Mouse (Mus musculus): ENCODE measurements around the gene Enox1. TPM values are rescaled to one million over a fixed set of nuclear protein-coding genes. Genes with fewer than 3 reads are reported as not detected.

Enox1 gene
- polyA plus RNA-seq, 1 experiment from 2014 or later = 18.3 TPM

DNA sequence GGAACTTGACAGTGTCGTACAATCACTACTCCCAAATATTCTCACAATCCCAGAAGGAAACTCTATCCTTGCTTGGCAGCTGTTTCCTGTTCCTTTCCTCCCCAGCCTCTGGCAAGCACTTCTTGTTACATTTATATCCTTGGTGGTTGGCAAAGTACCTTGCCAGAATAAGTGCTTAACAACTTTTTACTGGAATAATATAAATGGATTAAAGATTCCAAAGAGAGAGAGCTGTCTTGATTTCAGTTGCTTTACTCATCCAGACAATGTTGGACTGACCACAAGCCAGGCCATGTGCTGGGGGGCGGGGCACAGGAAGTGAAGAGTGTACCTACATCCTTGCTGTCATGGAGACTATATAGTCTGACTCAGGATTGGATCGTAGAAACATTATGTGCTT, 189.7 kb downstream of the Enox1 start:
- ATAC-seq (ENCODE audit: low FRiP score) = no peak
- WGBS = 91% methylated on average over 3 of the region's 3 CpGs
- Histone ChIP-seq H3K4me3 (ENCODE audit: low read depth, low read length) (no peak overlapping the region), H3K27ac (ENCODE audit: low read depth, low read length) (no peak overlapping the region), H3K4me2 (replicated peaks; ENCODE audit: low read depth, low read length) (no peak overlapping the region), H3K9ac (ENCODE audit: low read depth, low read length) (no peak overlapping the region), H3K9me3 (ENCODE audit: control insufficient read depth, low read length) (no peaks in the 10 kb centered on the region), H3K4me1 (replicated peaks; ENCODE audit: control insufficient read depth, insufficient read depth, low read length) (no peaks in the 10 kb centered on the region), H3K27me3 (ENCODE audit: control insufficient read depth, insufficient read depth, low read length) (no peaks in the 10 kb centered on the region), H3K36me3 (ENCODE audit: control insufficient read depth, insufficient read depth, low read length) (no peaks in the 10 kb centered on the region)
- DNase-seq (ENCODE audit: low spot score) = no peak

DNA sequence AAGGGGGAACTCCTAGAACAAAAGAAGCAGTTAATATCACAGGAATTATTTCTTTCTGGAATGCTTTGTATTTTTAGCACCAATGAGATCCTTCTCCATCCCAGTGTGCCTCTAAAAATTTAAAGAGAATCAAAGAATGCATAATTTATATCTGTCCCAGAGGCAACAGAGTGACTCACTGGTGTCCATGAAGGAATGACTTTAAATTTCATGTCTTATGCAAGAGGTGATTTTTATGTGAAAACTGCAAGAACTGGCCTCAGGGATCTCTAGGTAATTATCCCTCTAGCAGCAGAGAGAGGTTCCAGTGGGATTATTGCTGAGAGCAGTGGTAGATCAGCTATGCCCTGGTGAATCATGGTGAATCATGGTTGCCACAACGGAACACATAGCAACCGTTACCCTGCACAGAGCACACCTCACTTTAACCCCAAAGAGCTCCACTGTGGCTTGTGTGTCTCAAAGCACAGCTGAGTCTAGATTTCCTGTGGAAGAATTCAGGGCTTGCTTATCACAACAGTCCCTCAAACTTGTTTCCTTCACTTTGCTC, 195.3 kb downstream of the Enox1 start:
- no peak overlapping the region for H3K9ac ChIP-seq (ENCODE audit: low read depth, low read length)
- DNase-seq (ENCODE audit: low spot score) = no peak
- no peak overlapping the region for H3K4me2 ChIP-seq (replicated peaks; ENCODE audit: low read depth, low read length)
- no peaks in the 10 kb centered on the region for H3K36me3 ChIP-seq (ENCODE audit: control insufficient read depth, insufficient read depth, low read length)
- no peaks in the 10 kb centered on the region for H3K4me1 ChIP-seq (replicated peaks; ENCODE audit: control insufficient read depth, insufficient read depth, low read length)
- no peak for ATAC-seq (ENCODE audit: low FRiP score)
- no peaks in the 10 kb centered on the region for H3K9me3 ChIP-seq (ENCODE audit: control insufficient read depth, low read length)
- WGBS = 81% methylated on average over 2 of the region's 2 CpGs
- no peak overlapping the region for H3K4me3 ChIP-seq (ENCODE audit: low read depth, low read length)
- no peaks in the 10 kb centered on the region for H3K27me3 ChIP-seq (ENCODE audit: control insufficient read depth, insufficient read depth, low read length)
- H3K27ac ChIP-seq (ENCODE audit: low read depth, low read length) = no peak overlapping the region

DNA sequence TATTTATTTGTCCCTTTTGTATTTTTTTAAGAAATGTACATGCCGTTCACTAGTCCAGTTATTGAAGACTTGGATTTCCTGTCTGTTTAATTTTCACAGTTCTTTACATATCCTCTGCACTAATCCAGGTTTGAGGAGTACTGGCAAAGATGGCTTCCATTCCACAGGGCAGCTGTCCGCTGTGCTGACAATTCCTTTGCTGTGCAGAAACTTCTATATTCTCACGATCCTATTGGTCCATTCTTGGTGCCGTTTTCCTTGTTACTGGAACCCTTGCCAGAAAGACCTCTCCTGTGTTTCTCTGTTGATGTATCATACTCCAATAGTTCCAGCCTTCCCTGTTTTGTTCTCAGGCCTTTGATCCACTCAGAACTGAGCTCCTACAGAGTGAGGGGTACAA, 206.1 kb downstream of the Enox1 start:
- H3K9ac ChIP-seq (ENCODE audit: low read depth, low read length) = no peak overlapping the region
- DNase-seq (ENCODE audit: low spot score) (no peak), ATAC-seq (ENCODE audit: low FRiP score) (no peak)
- H3K9me3 ChIP-seq (ENCODE audit: control insufficient read depth, low read length) = no peaks in the 10 kb centered on the region
- WGBS = 88% methylated on average over 4 of the region's 4 CpGs
- no peak overlapping the region for H3K4me2 ChIP-seq (replicated peaks; ENCODE audit: low read depth, low read length)
- no peak overlapping the region for H3K27ac ChIP-seq (ENCODE audit: low read depth, low read length)
- no peaks in the 10 kb centered on the region for H3K36me3 ChIP-seq (ENCODE audit: control insufficient read depth, insufficient read depth, low read length)
- H3K27me3 ChIP-seq (ENCODE audit: control insufficient read depth, insufficient read depth, low read length) = no peaks in the 10 kb centered on the region
- H3K4me3 ChIP-seq (ENCODE audit: low read depth, low read length) = no peak overlapping the region
- no peaks in the 10 kb centered on the region for H3K4me1 ChIP-seq (replicated peaks; ENCODE audit: control insufficient read depth, insufficient read depth, low read length)

DNA sequence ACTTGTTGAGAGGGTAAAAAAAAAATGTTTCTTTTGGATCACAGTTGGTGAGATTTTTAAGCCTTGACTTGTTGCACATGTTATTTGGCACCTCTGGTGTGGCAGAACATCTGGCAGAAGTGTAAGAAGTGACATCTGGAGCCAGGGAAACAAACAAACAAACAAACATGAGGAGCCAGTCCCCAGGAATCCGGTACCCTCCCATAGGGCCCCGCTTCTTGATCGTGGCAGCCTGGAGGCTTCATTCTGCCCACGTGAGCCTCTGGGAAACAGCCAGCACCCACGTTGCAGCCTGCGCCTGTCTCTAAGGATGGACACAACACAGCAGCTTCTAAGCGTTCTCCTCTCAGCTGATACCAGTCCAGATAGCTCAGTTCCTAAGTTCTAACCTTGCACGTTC, 211.8 kb downstream of the Enox1 start:
- H3K9me3 ChIP-seq (ENCODE audit: control insufficient read depth, low read length) = no peaks in the 10 kb centered on the region
- 80% methylated on average over 8 of the region's 8 CpGs for WGBS
- no peaks in the 10 kb centered on the region for H3K36me3 ChIP-seq (ENCODE audit: control insufficient read depth, insufficient read depth, low read length)
- no peaks in the 10 kb centered on the region for H3K27me3 ChIP-seq (ENCODE audit: control insufficient read depth, insufficient read depth, low read length)
- H3K4me3 ChIP-seq (ENCODE audit: low read depth, low read length) = no peak overlapping the region
- H3K27ac ChIP-seq (ENCODE audit: low read depth, low read length) = no peak overlapping the region
- no peak for DNase-seq (ENCODE audit: low spot score)
- ATAC-seq (ENCODE audit: low FRiP score) = no peak
- no peak overlapping the region for H3K4me2 ChIP-seq (replicated peaks; ENCODE audit: low read depth, low read length)
- no peaks in the 10 kb centered on the region for H3K4me1 ChIP-seq (replicated peaks; ENCODE audit: control insufficient read depth, insufficient read depth, low read length)
- no peak overlapping the region for H3K9ac ChIP-seq (ENCODE audit: low read depth, low read length)

DNA sequence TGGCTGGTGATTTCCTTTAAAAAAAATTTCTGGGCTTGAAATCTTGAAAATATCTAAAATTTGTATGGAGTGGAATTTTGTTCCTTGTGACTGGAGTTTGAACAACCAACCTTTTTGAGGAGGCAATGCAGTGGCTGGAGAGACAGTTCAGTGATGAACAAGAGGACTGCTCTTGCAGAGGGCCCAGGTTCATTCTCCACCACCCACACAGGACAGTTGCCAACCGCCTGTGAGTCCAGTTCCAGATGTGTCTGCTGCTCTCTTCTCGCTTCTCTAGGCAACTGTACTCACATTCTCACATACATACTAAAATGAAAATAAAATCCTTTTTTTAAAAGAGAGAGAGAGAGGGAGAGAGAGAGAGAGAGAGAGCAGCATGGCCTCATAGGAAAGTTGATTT, 212.5 kb downstream of the Enox1 start:
- Histone ChIP-seq H3K9me3 (ENCODE audit: control insufficient read depth, low read length) (no peaks in the 10 kb centered on the region), H3K4me1 (replicated peaks; ENCODE audit: control insufficient read depth, insufficient read depth, low read length) (no peaks in the 10 kb centered on the region), H3K9ac (ENCODE audit: low read depth, low read length) (no peak overlapping the region), H3K4me3 (ENCODE audit: low read depth, low read length) (no peak overlapping the region), H3K27ac (ENCODE audit: low read depth, low read length) (no peak overlapping the region), H3K27me3 (ENCODE audit: control insufficient read depth, insufficient read depth, low read length) (no peaks in the 10 kb centered on the region), H3K36me3 (ENCODE audit: control insufficient read depth, insufficient read depth, low read length) (no peaks in the 10 kb centered on the region), H3K4me2 (replicated peaks; ENCODE audit: low read depth, low read length) (no peak overlapping the region)
- no peak for DNase-seq (ENCODE audit: low spot score)
- no peak for ATAC-seq (ENCODE audit: low FRiP score)
- 86% methylated on average over 2 of the region's 2 CpGs for WGBS

DNA sequence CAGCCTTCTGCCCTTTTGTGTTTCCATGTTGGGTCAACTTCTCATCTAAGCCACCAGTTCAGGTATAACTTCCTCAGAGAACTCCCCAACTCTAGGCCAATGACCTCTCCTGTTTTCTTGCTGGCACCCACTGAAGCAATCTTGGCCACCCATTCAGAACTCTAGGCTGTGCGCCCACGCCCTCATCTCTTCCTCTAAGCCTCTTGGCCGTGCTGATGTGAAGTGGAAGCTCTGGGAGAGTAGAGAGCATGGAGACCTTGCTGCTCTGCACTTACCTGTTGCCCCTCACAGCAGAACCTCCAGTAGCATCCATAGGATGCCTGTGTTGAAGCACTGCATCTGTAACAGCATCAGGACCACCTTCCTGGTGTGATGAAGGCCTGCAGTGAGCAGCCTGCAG, 214.0 kb downstream of the Enox1 start:
- no peaks in the 10 kb centered on the region for H3K36me3 ChIP-seq (ENCODE audit: control insufficient read depth, insufficient read depth, low read length)
- H3K4me1 ChIP-seq (replicated peaks; ENCODE audit: control insufficient read depth, insufficient read depth, low read length) = no peaks in the 10 kb centered on the region
- H3K27me3 ChIP-seq (ENCODE audit: control insufficient read depth, insufficient read depth, low read length) = no peaks in the 10 kb centered on the region
- DNase-seq (ENCODE audit: low spot score) = no peak
- no peaks in the 10 kb centered on the region for H3K9me3 ChIP-seq (ENCODE audit: control insufficient read depth, low read length)
- no peak overlapping the region for H3K9ac ChIP-seq (ENCODE audit: low read depth, low read length)
- no peak overlapping the region for H3K4me3 ChIP-seq (ENCODE audit: low read depth, low read length)
- H3K27ac ChIP-seq (ENCODE audit: low read depth, low read length) = no peak overlapping the region
- ATAC-seq (ENCODE audit: low FRiP score) = no peak
- H3K4me2 ChIP-seq (replicated peaks; ENCODE audit: low read depth, low read length) = no peak overlapping the region
- 90% methylated on average over 3 of the region's 3 CpGs for WGBS

DNA sequence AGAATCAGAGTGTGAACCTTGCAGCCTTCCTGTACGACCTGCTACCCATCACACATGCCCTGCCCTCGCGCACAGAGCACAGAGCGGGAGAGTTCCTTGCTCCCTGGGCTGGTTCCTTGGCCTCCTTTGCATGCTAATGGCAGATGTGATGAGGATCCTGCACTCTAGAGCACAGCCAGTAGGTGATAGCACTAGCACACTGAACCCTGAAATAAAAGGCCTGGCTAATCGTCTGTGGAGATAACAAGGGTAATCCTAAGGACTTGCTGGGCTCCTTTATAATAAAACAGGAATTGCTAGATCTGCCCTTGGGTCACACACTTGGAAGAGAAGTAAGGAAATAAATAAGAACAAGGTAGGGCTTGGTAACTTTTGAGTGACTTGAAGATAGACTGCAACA, 215.4 kb downstream of the Enox1 start:
- Histone ChIP-seq H3K4me3 (ENCODE audit: low read depth, low read length) (no peak overlapping the region), H3K4me2 (replicated peaks; ENCODE audit: low read depth, low read length) (no peak overlapping the region), H3K27ac (ENCODE audit: low read depth, low read length) (no peak overlapping the region), H3K36me3 (ENCODE audit: control insufficient read depth, insufficient read depth, low read length) (no peaks in the 10 kb centered on the region), H3K9ac (ENCODE audit: low read depth, low read length) (no peak overlapping the region), H3K27me3 (ENCODE audit: control insufficient read depth, insufficient read depth, low read length) (no peaks in the 10 kb centered on the region), H3K9me3 (ENCODE audit: control insufficient read depth, low read length) (no peaks in the 10 kb centered on the region), H3K4me1 (replicated peaks; ENCODE audit: control insufficient read depth, insufficient read depth, low read length) (no peaks in the 10 kb centered on the region)
- ATAC-seq (ENCODE audit: low FRiP score) = no peak
- DNase-seq (ENCODE audit: low spot score) = no peak
- WGBS = 67% methylated on average over 5 of the region's 5 CpGs

DNA sequence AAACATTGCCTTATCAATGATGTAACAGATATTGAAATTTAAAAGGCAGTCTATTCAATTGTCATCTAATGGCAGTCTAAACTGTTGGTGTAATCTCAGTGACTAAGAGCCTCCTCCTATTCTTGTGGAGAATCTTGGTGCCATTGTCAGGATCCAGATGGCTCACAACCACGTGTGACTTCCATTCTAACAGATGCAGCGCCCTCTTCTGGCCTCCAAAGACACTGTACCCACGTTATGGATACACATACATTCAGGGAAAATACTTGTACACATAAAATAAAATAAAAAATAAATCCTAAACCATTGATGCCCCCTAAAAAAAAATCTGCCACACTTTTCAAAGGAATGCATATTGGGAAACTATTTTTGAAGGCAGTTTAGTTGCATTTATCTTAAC, 216.6 kb downstream of the Enox1 start:
- no peak overlapping the region for H3K4me3 ChIP-seq (ENCODE audit: low read depth, low read length)
- 66% methylated on average over 3 of the region's 3 CpGs for WGBS
- H3K36me3 ChIP-seq (ENCODE audit: control insufficient read depth, insufficient read depth, low read length) = no peaks in the 10 kb centered on the region
- H3K27me3 ChIP-seq (ENCODE audit: control insufficient read depth, insufficient read depth, low read length) = no peaks in the 10 kb centered on the region
- H3K4me1 ChIP-seq (replicated peaks; ENCODE audit: control insufficient read depth, insufficient read depth, low read length) = peaks cover 2% of the 10 kb centered on the region; the same call in 1 of the 2 replicates
- ATAC-seq (ENCODE audit: low FRiP score) = no peak
- H3K9ac ChIP-seq (ENCODE audit: low read depth, low read length) = no peak overlapping the region
- H3K9me3 ChIP-seq (ENCODE audit: control insufficient read depth, low read length) = no peaks in the 10 kb centered on the region
- H3K27ac ChIP-seq (ENCODE audit: low read depth, low read length) = no peak overlapping the region
- H3K4me2 ChIP-seq (replicated peaks; ENCODE audit: low read depth, low read length) = no peak overlapping the region
- DNase-seq (ENCODE audit: low spot score) = no peak

DNA sequence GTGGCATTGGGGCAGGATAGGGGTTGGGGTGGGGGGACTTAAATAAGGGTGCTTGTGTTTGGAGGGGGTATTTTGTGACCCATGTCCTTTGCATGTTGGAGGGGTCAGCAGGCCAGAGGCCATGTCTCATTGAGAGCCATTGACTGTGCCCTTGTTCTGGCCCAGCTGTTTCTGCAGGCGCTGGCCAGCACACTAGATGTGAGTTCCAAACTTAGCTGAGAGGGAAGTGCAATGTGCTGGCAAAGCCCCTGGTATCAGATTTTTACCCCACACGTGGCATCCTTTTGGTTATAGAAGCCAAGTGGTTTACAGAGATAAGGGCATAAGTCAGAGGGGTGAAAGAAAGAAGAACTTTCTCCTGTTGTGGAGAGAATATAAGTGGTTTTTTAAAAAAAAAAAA, 218.5 kb downstream of the Enox1 start:
- H3K27me3 ChIP-seq (ENCODE audit: control insufficient read depth, insufficient read depth, low read length) = no peaks in the 10 kb centered on the region
- H3K36me3 ChIP-seq (ENCODE audit: control insufficient read depth, insufficient read depth, low read length) = no peaks in the 10 kb centered on the region
- H3K9ac ChIP-seq (ENCODE audit: low read depth, low read length) = no peak overlapping the region
- WGBS = 54% methylated on average over 2 of the region's 2 CpGs
- no peaks in the 10 kb centered on the region for H3K9me3 ChIP-seq (ENCODE audit: control insufficient read depth, low read length)
- DNase-seq (ENCODE audit: low spot score) (no peak), ATAC-seq (ENCODE audit: low FRiP score) (no peak)
- peaks cover 2% of the 10 kb centered on the region; the same call in 1 of the 2 replicates for H3K4me1 ChIP-seq (replicated peaks; ENCODE audit: control insufficient read depth, insufficient read depth, low read length)
- no peak overlapping the region for H3K4me3 ChIP-seq (ENCODE audit: low read depth, low read length)
- H3K27ac ChIP-seq (ENCODE audit: low read depth, low read length) = no peak overlapping the region
- H3K4me2 ChIP-seq (replicated peaks; ENCODE audit: low read depth, low read length) = no peak overlapping the region

Data from hindbrain, embryonic 11.5 days (tissue).